Mouse (Mus musculus): Measurements from ENCODE around the gene 0610030E20Rik. TPM values are rescaled to one million over a fixed set of nuclear protein-coding genes. Genes with fewer than 3 reads are reported as not detected.

Gene 0610030E20Rik
- polyA plus RNA-seq, 1 experiment from 2014 or later: 19.6 TPM

GRCm38 (mm10) chr6:72318440-72318839 lies 28.7 kb upstream of the 0610030E20Rik start:
- Histone ChIP-seq H3K4me3 (ENCODE audit: low read depth, low read length) (no peak overlapping the region), H3K4me2 (ENCODE audit: low read depth, low read length) (no peak overlapping the region), H3K9me3 (ENCODE audit: control insufficient read depth, low read length) (no peaks in the 10 kb centered on the region), H3K27me3 (replicated peaks; ENCODE audit: control insufficient read depth, insufficient read depth, low read length) (no peaks in the 10 kb centered on the region), H3K9ac (ENCODE audit: low read depth, low read length) (no peak overlapping the region), H3K4me1 (ENCODE audit: control insufficient read depth, insufficient read depth, low read length) (no peaks in the 10 kb centered on the region), H3K27ac (replicated peaks; ENCODE audit: low read depth, low read length) (no peak overlapping the region), H3K36me3 (ENCODE audit: control insufficient read depth, insufficient read depth, low read length) (peaks cover 73% of the 10 kb centered on the region)
- no peak for DNase-seq (ENCODE audit: low spot score)
- no peak for ATAC-seq (ENCODE audit: low read depth)
- WGBS: 95% methylated on average over 4 of the region's 5 CpGs

GRCm38 (mm10) chr6:72319019-72319418 lies 28.1 kb upstream of the 0610030E20Rik start:
- ATAC-seq (ENCODE audit: low read depth) (no peak), DNase-seq (ENCODE audit: low spot score) (peak; percentile 39)
- peaks cover 76% of the 10 kb centered on the region for H3K36me3 ChIP-seq (ENCODE audit: control insufficient read depth, insufficient read depth, low read length)
- H3K27me3 ChIP-seq (replicated peaks; ENCODE audit: control insufficient read depth, insufficient read depth, low read length): no peaks in the 10 kb centered on the region
- no peak overlapping the region for H3K4me2 ChIP-seq (ENCODE audit: low read depth, low read length)
- no peaks in the 10 kb centered on the region for H3K9me3 ChIP-seq (ENCODE audit: control insufficient read depth, low read length)
- WGBS: 79% methylated on average over 11 of the region's 11 CpGs
- no peak overlapping the region for H3K9ac ChIP-seq (ENCODE audit: low read depth, low read length)
- no peak overlapping the region for H3K4me3 ChIP-seq (ENCODE audit: low read depth, low read length)
- no peaks in the 10 kb centered on the region for H3K4me1 ChIP-seq (ENCODE audit: control insufficient read depth, insufficient read depth, low read length)
- no peak overlapping the region for H3K27ac ChIP-seq (replicated peaks; ENCODE audit: low read depth, low read length)

- Histone ChIP-seq H3K4me1 (ENCODE audit: control insufficient read depth, insufficient read depth, low read length) (no peaks in the 10 kb centered on the region), H3K9ac (ENCODE audit: low read depth, low read length) (no peak overlapping the region), H3K36me3 (ENCODE audit: control insufficient read depth, insufficient read depth, low read length) (peaks cover 94% of the 10 kb centered on the region), H3K4me3 (ENCODE audit: low read depth, low read length) (no peak overlapping the region), H3K9me3 (ENCODE audit: control insufficient read depth, low read length) (no peaks in the 10 kb centered on the region), H3K4me2 (ENCODE audit: low read depth, low read length) (no peak overlapping the region), H3K27me3 (replicated peaks; ENCODE audit: control insufficient read depth, insufficient read depth, low read length) (no peaks in the 10 kb centered on the region), H3K27ac (replicated peaks; ENCODE audit: low read depth, low read length) (no peak overlapping the region)
- WGBS: 91% methylated on average over 3 of the region's 3 CpGs
- DNase-seq (ENCODE audit: low spot score) (no peak), ATAC-seq (ENCODE audit: low read depth) (no peak)
Measured at GRCm38 (mm10) chr6:72322936-72323335, 24.2 kb upstream of the 0610030E20Rik start.

- WGBS: 91% methylated on average over 6 of the region's 6 CpGs
- Histone ChIP-seq H3K36me3 (ENCODE audit: control insufficient read depth, insufficient read depth, low read length) (peaks cover 94% of the 10 kb centered on the region), H3K9me3 (ENCODE audit: control insufficient read depth, low read length) (no peaks in the 10 kb centered on the region), H3K27ac (replicated peaks; ENCODE audit: low read depth, low read length) (no peak overlapping the region), H3K4me1 (ENCODE audit: control insufficient read depth, insufficient read depth, low read length) (no peaks in the 10 kb centered on the region), H3K27me3 (replicated peaks; ENCODE audit: control insufficient read depth, insufficient read depth, low read length) (no peaks in the 10 kb centered on the region), H3K9ac (ENCODE audit: low read depth, low read length) (no peak overlapping the region), H3K4me3 (ENCODE audit: low read depth, low read length) (no peak overlapping the region), H3K4me2 (ENCODE audit: low read depth, low read length) (no peak overlapping the region)
- DNase-seq (ENCODE audit: low spot score) (no peak), ATAC-seq (ENCODE audit: low read depth) (no peak)
Measured at GRCm38 (mm10) chr6:72323786-72324508, 23.2 kb upstream of the 0610030E20Rik start.

- DNase-seq (ENCODE audit: low spot score) (peak; percentile 28), ATAC-seq (ENCODE audit: low read depth) (no peak)
- H3K4me2 ChIP-seq (ENCODE audit: low read depth, low read length): no peak overlapping the region
- H3K27me3 ChIP-seq (replicated peaks; ENCODE audit: control insufficient read depth, insufficient read depth, low read length): no peaks in the 10 kb centered on the region
- no peaks in the 10 kb centered on the region for H3K9me3 ChIP-seq (ENCODE audit: control insufficient read depth, low read length)
- H3K27ac ChIP-seq (replicated peaks; ENCODE audit: low read depth, low read length): no peak overlapping the region
- no peak overlapping the region for H3K9ac ChIP-seq (ENCODE audit: low read depth, low read length)
- H3K36me3 ChIP-seq (ENCODE audit: control insufficient read depth, insufficient read depth, low read length): peaks cover 94% of the 10 kb centered on the region
- no peak overlapping the region for H3K4me3 ChIP-seq (ENCODE audit: low read depth, low read length)
- no peaks in the 10 kb centered on the region for H3K4me1 ChIP-seq (ENCODE audit: control insufficient read depth, insufficient read depth, low read length)
- 65% methylated on average over 6 of the region's 6 CpGs for WGBS
Measured at GRCm38 (mm10) chr6:72326274-72326673, 20.8 kb upstream of the 0610030E20Rik start.

GRCm38 (mm10) chr6:72329019-72329418 lies 18.1 kb upstream of the 0610030E20Rik start:
- Histone ChIP-seq H3K4me3 (ENCODE audit: low read depth, low read length) (no peak overlapping the region), H3K4me2 (ENCODE audit: low read depth, low read length) (no peak overlapping the region), H3K27me3 (replicated peaks; ENCODE audit: control insufficient read depth, insufficient read depth, low read length) (no peaks in the 10 kb centered on the region), H3K36me3 (ENCODE audit: control insufficient read depth, insufficient read depth, low read length) (peaks cover 91% of the 10 kb centered on the region), H3K9ac (ENCODE audit: low read depth, low read length) (no peak overlapping the region), H3K9me3 (ENCODE audit: control insufficient read depth, low read length) (no peaks in the 10 kb centered on the region), H3K27ac (replicated peaks; ENCODE audit: low read depth, low read length) (no peak overlapping the region), H3K4me1 (ENCODE audit: control insufficient read depth, insufficient read depth, low read length) (no peaks in the 10 kb centered on the region)
- WGBS: 94% methylated on average over 5 of the region's 5 CpGs
- ATAC-seq (ENCODE audit: low read depth) (no peak), DNase-seq (ENCODE audit: low spot score) (no peak)

GRCm38 (mm10) chr6:72330133-72330532 lies 17.0 kb upstream of the 0610030E20Rik start:
- ATAC-seq (ENCODE audit: low read depth) (no peak), DNase-seq (ENCODE audit: low spot score) (no peak)
- H3K27me3 ChIP-seq (replicated peaks; ENCODE audit: control insufficient read depth, insufficient read depth, low read length): no peaks in the 10 kb centered on the region
- no peaks in the 10 kb centered on the region for H3K4me1 ChIP-seq (ENCODE audit: control insufficient read depth, insufficient read depth, low read length)
- no peak overlapping the region for H3K4me3 ChIP-seq (ENCODE audit: low read depth, low read length)
- no peak overlapping the region for H3K4me2 ChIP-seq (ENCODE audit: low read depth, low read length)
- H3K9me3 ChIP-seq (ENCODE audit: control insufficient read depth, low read length): no peaks in the 10 kb centered on the region
- peaks cover 90% of the 10 kb centered on the region for H3K36me3 ChIP-seq (ENCODE audit: control insufficient read depth, insufficient read depth, low read length)
- no peak overlapping the region for H3K9ac ChIP-seq (ENCODE audit: low read depth, low read length)
- no peak overlapping the region for H3K27ac ChIP-seq (replicated peaks; ENCODE audit: low read depth, low read length)
- WGBS: 87% methylated on average over 4 of the region's 4 CpGs

GRCm38 (mm10) chr6:72333111-72333510 lies 14.0 kb upstream of the 0610030E20Rik start:
- Histone ChIP-seq H3K36me3 (ENCODE audit: control insufficient read depth, insufficient read depth, low read length) (peaks cover 91% of the 10 kb centered on the region), H3K9ac (ENCODE audit: low read depth, low read length) (no peak overlapping the region), H3K27ac (replicated peaks; ENCODE audit: low read depth, low read length) (no peak overlapping the region), H3K27me3 (replicated peaks; ENCODE audit: control insufficient read depth, insufficient read depth, low read length) (no peaks in the 10 kb centered on the region), H3K4me2 (ENCODE audit: low read depth, low read length) (no peak overlapping the region), H3K4me1 (ENCODE audit: control insufficient read depth, insufficient read depth, low read length) (no peaks in the 10 kb centered on the region), H3K9me3 (ENCODE audit: control insufficient read depth, low read length) (no peaks in the 10 kb centered on the region), H3K4me3 (ENCODE audit: low read depth, low read length) (no peak overlapping the region)
- ATAC-seq (ENCODE audit: low read depth) (no peak), DNase-seq (ENCODE audit: low spot score) (no peak)
- WGBS: 71% methylated on average over 5 of the region's 5 CpGs

- DNase-seq (ENCODE audit: low spot score) (no peak), ATAC-seq (ENCODE audit: low read depth) (no peak)
- H3K9ac ChIP-seq (ENCODE audit: low read depth, low read length): no peak overlapping the region
- H3K27me3 ChIP-seq (replicated peaks; ENCODE audit: control insufficient read depth, insufficient read depth, low read length): no peaks in the 10 kb centered on the region
- H3K36me3 ChIP-seq (ENCODE audit: control insufficient read depth, insufficient read depth, low read length): peaks cover 49% of the 10 kb centered on the region
- H3K4me2 ChIP-seq (ENCODE audit: low read depth, low read length): no peak overlapping the region
- peaks cover 8% of the 10 kb centered on the region; the same call in 1 of the 2 replicates for H3K4me1 ChIP-seq (ENCODE audit: control insufficient read depth, insufficient read depth, low read length)
- H3K4me3 ChIP-seq (ENCODE audit: low read depth, low read length): no peak overlapping the region
- WGBS: 48% methylated on average over 2 of the region's 2 CpGs
- H3K9me3 ChIP-seq (ENCODE audit: control insufficient read depth, low read length): no peaks in the 10 kb centered on the region
- no peak overlapping the region for H3K27ac ChIP-seq (replicated peaks; ENCODE audit: low read depth, low read length)
Measured at GRCm38 (mm10) chr6:72340481-72340880, 6.6 kb upstream of the 0610030E20Rik start.
